Mouse (Mus musculus): ENCODE data around the gene Sypl2. TPM values are rescaled to one million over a fixed set of nuclear protein-coding genes. Genes with fewer than 3 reads are reported as not detected.

The Sypl2 gene
- polyA plus RNA-seq, 1 experiment from 2014 or later, result 11.4 TPM

GRCm38 (mm10) chr3:108188716-108189490 lies 37.5 kb downstream of the Sypl2 start:
- Histone ChIP-seq H3K27me3 (replicated peaks; ENCODE audit: control insufficient read depth, insufficient read depth, low read length) (no peaks in the 10 kb centered on the region; the same call in 1 of the 2 replicates), H3K4me3 (ENCODE audit: low read depth, low read length) (no peak overlapping the region), H3K9ac (ENCODE audit: low read depth, low read length) (no peak overlapping the region), H3K27ac (replicated peaks; ENCODE audit: low read depth, low read length) (no peak overlapping the region), H3K4me2 (ENCODE audit: low read depth, low read length) (no peak overlapping the region), H3K9me3 (ENCODE audit: control insufficient read depth, low read length) (no peaks in the 10 kb centered on the region), H3K36me3 (ENCODE audit: control insufficient read depth, insufficient read depth, low read length) (no peaks in the 10 kb centered on the region), H3K4me1 (ENCODE audit: control insufficient read depth, insufficient read depth, low read length) (peaks cover 8% of the 10 kb centered on the region; the same call in 1 of the 2 replicates)
- no peak for DNase-seq (ENCODE audit: low spot score)
- 62% methylated on average over 9 of the region's 9 CpGs for WGBS
- no peak for ATAC-seq (ENCODE audit: low read depth)

GRCm38 (mm10) chr3:108187111-108187795 lies 39.2 kb downstream of the Sypl2 start:
- Histone ChIP-seq H3K27me3 (replicated peaks; ENCODE audit: control insufficient read depth, insufficient read depth, low read length) (no peaks in the 10 kb centered on the region; the same call in 1 of the 2 replicates), H3K36me3 (ENCODE audit: control insufficient read depth, insufficient read depth, low read length) (no peaks in the 10 kb centered on the region), H3K27ac (replicated peaks; ENCODE audit: low read depth, low read length) (no peak overlapping the region), H3K9ac (ENCODE audit: low read depth, low read length) (peak overlapping the region; percentile 78; the same call in 1 of the 2 replicates), H3K4me1 (ENCODE audit: control insufficient read depth, insufficient read depth, low read length) (peaks cover 8% of the 10 kb centered on the region; the same call in 1 of the 2 replicates), H3K4me3 (ENCODE audit: low read depth, low read length) (peak overlapping the region; percentile 72), H3K9me3 (ENCODE audit: control insufficient read depth, low read length) (no peaks in the 10 kb centered on the region), H3K4me2 (ENCODE audit: low read depth, low read length) (peak overlapping the region; percentile 90)
- ATAC-seq (ENCODE audit: low read depth), result no peak
- no peak for DNase-seq (ENCODE audit: low spot score)
- 58% methylated on average over 20 of the region's 20 CpGs for WGBS

- WGBS, result 2% methylated on average over 42 of the region's 100 CpGs
- H3K4me3 ChIP-seq (ENCODE audit: low read depth, low read length), result peak within 1 kb of the TSS; percentile 72
- peak within 1 kb of the TSS; percentile 90 for H3K4me2 ChIP-seq (ENCODE audit: low read depth, low read length)
- DNase-seq (ENCODE audit: low spot score) (peak; percentile 41), ATAC-seq (ENCODE audit: low read depth) (peak; percentile 55)
- H3K27ac ChIP-seq (replicated peaks; ENCODE audit: low read depth, low read length), result no peak within 1 kb of the TSS
- H3K36me3 ChIP-seq (ENCODE audit: control insufficient read depth, insufficient read depth, low read length), result no peaks in the 10 kb centered on the region
- peaks cover 8% of the 10 kb centered on the region; the same call in 1 of the 2 replicates for H3K4me1 ChIP-seq (ENCODE audit: control insufficient read depth, insufficient read depth, low read length)
- no peaks in the 10 kb centered on the region for H3K9me3 ChIP-seq (ENCODE audit: control insufficient read depth, low read length)
- no peaks in the 10 kb centered on the region; the same call in 1 of the 2 replicates for H3K27me3 ChIP-seq (replicated peaks; ENCODE audit: control insufficient read depth, insufficient read depth, low read length)
- peak within 1 kb of the TSS; percentile 78 for H3K9ac ChIP-seq (ENCODE audit: low read depth, low read length)
These were observed 40.1 kb downstream of the Sypl2 start, which contains the start of gene Amigo1 for GRCm38 (mm10) chr3:108186098-108187047. Gene Amigo1 (plus strand): TSS chr3:108186335.

GRCm38 (mm10) chr3:108185460-108186097 lies 40.9 kb downstream of the Sypl2 start:
- Histone ChIP-seq H3K36me3 (ENCODE audit: control insufficient read depth, insufficient read depth, low read length) (no peaks in the 10 kb centered on the region), H3K9me3 (ENCODE audit: control insufficient read depth, low read length) (no peaks in the 10 kb centered on the region), H3K9ac (ENCODE audit: low read depth, low read length) (peak overlapping the region; percentile 78), H3K27ac (replicated peaks; ENCODE audit: low read depth, low read length) (no peak overlapping the region), H3K4me2 (ENCODE audit: low read depth, low read length) (peak overlapping the region; percentile 90), H3K27me3 (replicated peaks; ENCODE audit: control insufficient read depth, insufficient read depth, low read length) (no peaks in the 10 kb centered on the region; the same call in 1 of the 2 replicates), H3K4me1 (ENCODE audit: control insufficient read depth, insufficient read depth, low read length) (peaks cover 8% of the 10 kb centered on the region; the same call in 1 of the 2 replicates), H3K4me3 (ENCODE audit: low read depth, low read length) (peak overlapping the region; percentile 72)
- ATAC-seq (ENCODE audit: low read depth), result 0 out of 2 replicates have a peak, but pooled peaks have one; percentile 41
- WGBS, result 4% methylated on average over 16 of the region's 16 CpGs
- no peak for DNase-seq (ENCODE audit: low spot score)

- no peaks in the 10 kb centered on the region for H3K36me3 ChIP-seq (ENCODE audit: control insufficient read depth, insufficient read depth, low read length)
- H3K4me1 ChIP-seq (ENCODE audit: control insufficient read depth, insufficient read depth, low read length), result peaks cover 10% of the 10 kb centered on the region; the same call in 1 of the 2 replicates
- ATAC-seq (ENCODE audit: low read depth) (no peak), DNase-seq (ENCODE audit: low spot score) (no peak)
- H3K9me3 ChIP-seq (ENCODE audit: control insufficient read depth, low read length), result no peaks in the 10 kb centered on the region
- H3K4me2 ChIP-seq (ENCODE audit: low read depth, low read length), result no peak overlapping the region
- H3K4me3 ChIP-seq (ENCODE audit: low read depth, low read length), result no peak overlapping the region
- H3K27me3 ChIP-seq (replicated peaks; ENCODE audit: control insufficient read depth, insufficient read depth, low read length), result no peaks in the 10 kb centered on the region; the same call in 1 of the 2 replicates
- no peak overlapping the region for H3K9ac ChIP-seq (ENCODE audit: low read depth, low read length)
- 72% methylated on average over 3 of the region's 3 CpGs for WGBS
- no peak overlapping the region for H3K27ac ChIP-seq (replicated peaks; ENCODE audit: low read depth, low read length)
These were observed 41.7 kb downstream of the Sypl2 start for GRCm38 (mm10) chr3:108184742-108185141.

GRCm38 (mm10) chr3:108180514-108180913 lies 45.9 kb downstream of the Sypl2 start:
- WGBS, result 36% methylated on average over 2 of the region's 2 CpGs
- H3K9me3 ChIP-seq (ENCODE audit: control insufficient read depth, low read length), result no peaks in the 10 kb centered on the region
- 0 out of 2 replicates have a peak, but pooled peaks cover 5% of the 10 kb centered on the region for H3K4me1 ChIP-seq (ENCODE audit: control insufficient read depth, insufficient read depth, low read length)
- no peak overlapping the region for H3K4me2 ChIP-seq (ENCODE audit: low read depth, low read length)
- no peak overlapping the region for H3K4me3 ChIP-seq (ENCODE audit: low read depth, low read length)
- H3K27ac ChIP-seq (replicated peaks; ENCODE audit: low read depth, low read length), result no peak overlapping the region
- no peak for DNase-seq (ENCODE audit: low spot score)
- H3K9ac ChIP-seq (ENCODE audit: low read depth, low read length), result no peak overlapping the region
- no peaks in the 10 kb centered on the region for H3K27me3 ChIP-seq (replicated peaks; ENCODE audit: control insufficient read depth, insufficient read depth, low read length)
- ATAC-seq (ENCODE audit: low read depth), result no peak
- no peaks in the 10 kb centered on the region for H3K36me3 ChIP-seq (ENCODE audit: control insufficient read depth, insufficient read depth, low read length)

- no peaks in the 10 kb centered on the region for H3K36me3 ChIP-seq (ENCODE audit: control insufficient read depth, insufficient read depth, low read length)
- H3K27me3 ChIP-seq (replicated peaks; ENCODE audit: control insufficient read depth, insufficient read depth, low read length), result no peaks in the 10 kb centered on the region
- no peak overlapping the region for H3K9ac ChIP-seq (ENCODE audit: low read depth, low read length)
- ATAC-seq (ENCODE audit: low read depth), result peak; percentile 81
- no peak overlapping the region for H3K4me3 ChIP-seq (ENCODE audit: low read depth, low read length)
- peaks cover 18% of the 10 kb centered on the region; the same call in 1 of the 2 replicates for H3K4me1 ChIP-seq (ENCODE audit: control insufficient read depth, insufficient read depth, low read length)
- DNase-seq (ENCODE audit: low spot score), result peak; percentile 80
- no peak overlapping the region for H3K4me2 ChIP-seq (ENCODE audit: low read depth, low read length)
- no peaks in the 10 kb centered on the region for H3K9me3 ChIP-seq (ENCODE audit: control insufficient read depth, low read length)
- 58% methylated on average over 7 of the region's 7 CpGs for WGBS
- no peak overlapping the region for H3K27ac ChIP-seq (replicated peaks; ENCODE audit: low read depth, low read length)
These were observed 47.4 kb downstream of the Sypl2 start for GRCm38 (mm10) chr3:108178756-108179715.

Measured in embryonic facial prominence, embryonic 14.5 days (tissue).